Mouse (Mus musculus) MEL (cell line): ENCODE results near the gene Ddx42.

Source experiments
- CTCF ChIP-seq, 3 experiments: IDR thresholded peaks in 2 of 3; conservative IDR thresholded peaks in 1 of 3; 2 replicates each; pipeline ENCODE4 v1.5.1; 2011 to 2012; ENCODE audit warnings: low read length in 3 of 3, low read depth in 2 of 3, mild to moderate bottlenecking in 2 of 3, improper control_type of control experiment in 1 of 3, inconsistent platforms in 1 of 3, mixed read lengths in 1 of 3, moderate library complexity in 1 of 3; ENCODE audit not compliant: control insufficient read depth in 1 of 3, insufficient read depth in 1 of 3, poor library complexity in 1 of 3, severe bottlenecking in 1 of 3
- KAT2A ChIP-seq: conservative IDR thresholded peaks from 2 replicates; pipeline ENCODE4 v1.6.1; 2012; ENCODE audit warnings: low read depth, low read length, improper control_type of control experiment, inconsistent platforms
- MXI1 ChIP-seq: IDR thresholded peaks from 2 replicates; pipeline ENCODE4 v1.6.1; 2011; ENCODE audit warnings: mild to moderate bottlenecking, low read depth, low read length, improper control_type of control experiment
- POLR2A ChIP-seq, 2 experiments: IDR thresholded peaks; 2 replicates each; pipeline ENCODE4 v1.6.1; 2011 to 2012; ENCODE audit warnings: low read length in 2 of 2, mild to moderate bottlenecking in 2 of 2, control low read depth in 1 of 2, improper control_type of control experiment in 1 of 2, low read depth in 1 of 2, moderate library complexity in 1 of 2; ENCODE audit not compliant: control insufficient read depth in 1 of 2, insufficient read depth in 1 of 2, poor library complexity in 1 of 2
- RCOR1 ChIP-seq: IDR thresholded peaks from 2 replicates; pipeline ENCODE4 v1.6.1; 2012; ENCODE audit warnings: low read depth, mild to moderate bottlenecking, inconsistent platforms, low read length, improper control_type of control experiment
- ZMIZ1 ChIP-seq: IDR thresholded peaks from 2 replicates; pipeline ENCODE4 v1.6.1; 2012; ENCODE audit warnings: low read depth, mild to moderate bottlenecking, inconsistent platforms, low read length, improper control_type of control experiment, moderate library complexity

GRCm38 (mm10) chr11:106264988-106265387 lies 48.3 kb downstream of the Ddx42 start:
- TF ChIP-seq CTCF (IDR thresholded peaks at IDR 0.05 in 2 of 3, conservative IDR thresholded peaks at IDR 0.05 in 1 of 3; ENCODE audit: control insufficient read depth in 1 of 3, insufficient read depth in 1 of 3, low read depth in 2 of 3, low read length in 3 of 3, poor library complexity in 1 of 3, severe bottlenecking in 1 of 3) = no peak
- TF ChIP-seq ZMIZ1 = no peak
- no peak for TF ChIP-seq POLR2A (IDR thresholded peaks at IDR 0.05; ENCODE audit: control insufficient read depth in 1 of 2, insufficient read depth in 1 of 2, low read depth in 1 of 2, low read length in 2 of 2, poor library complexity in 1 of 2)
- TF ChIP-seq KAT2A = no peak
- no peak for TF ChIP-seq MXI1
- TF ChIP-seq RCOR1 = no peak
